Mouse (Mus musculus) lung, adult 2 months (tissue): ENCODE results near the gene Zfp664. TPM values are rescaled to one million over a fixed set of nuclear protein-coding genes. Genes with fewer than 3 reads are reported as not detected.
A peak's percentile ranks its signal among the peaks of the same experiment; 100 is the strongest.

Experiments
- DNase-seq: peaks from one replicate; pipeline ENCODE4 v3.0.0; 2022
- H3K4me1 ChIP-seq: fragments of 200-500 bp; 2 replicates; pipeline ENCODE4 v1.6.1; 2011; ENCODE audit warnings: low read length; ENCODE audit not compliant: control insufficient read depth, insufficient read depth
- H3K4me3 ChIP-seq: fragments of 200-500 bp; replicated peaks from 2 replicates; pipeline ENCODE3; 2011; ENCODE audit warnings: low read depth, mild to moderate bottlenecking, control low read depth, low read length; ENCODE audit errors: extremely low read depth
- CTCF ChIP-seq: fragments of 200-500 bp; IDR thresholded peaks from 2 replicates; pipeline ENCODE4 v1.5.1; 2011; ENCODE audit warnings: mild to moderate bottlenecking, low read length, control low read depth; ENCODE audit not compliant: insufficient read depth
- POLR2A ChIP-seq: fragments of 200-500 bp; IDR thresholded peaks from 2 replicates; pipeline ENCODE4 v1.6.1; 2011; ENCODE audit warnings: low read depth, mild to moderate bottlenecking, control low read depth, low read length, borderline replicate concordance; ENCODE audit errors: extremely low read depth
- WGBS: fragments of 180-500 bp; shearing (Covaris S2); methylation state at CpG from one replicate; pipeline ENCODE4 v1.1.7; 2018; 5-methylcytosine and 5-hydroxymethylcytosine counted together
- polyA plus RNA-seq: library from polyadenylated mRNA; depleted of rRNA; stranded (reverse); fragments of >200 nt; gene quantifications from 2 replicates; pipeline ENCODE4 v1.2.3, GENCODE M21; 2012

The Zfp664 gene
- polyA plus RNA-seq, 1 experiment = 26.6 TPM

DNA sequence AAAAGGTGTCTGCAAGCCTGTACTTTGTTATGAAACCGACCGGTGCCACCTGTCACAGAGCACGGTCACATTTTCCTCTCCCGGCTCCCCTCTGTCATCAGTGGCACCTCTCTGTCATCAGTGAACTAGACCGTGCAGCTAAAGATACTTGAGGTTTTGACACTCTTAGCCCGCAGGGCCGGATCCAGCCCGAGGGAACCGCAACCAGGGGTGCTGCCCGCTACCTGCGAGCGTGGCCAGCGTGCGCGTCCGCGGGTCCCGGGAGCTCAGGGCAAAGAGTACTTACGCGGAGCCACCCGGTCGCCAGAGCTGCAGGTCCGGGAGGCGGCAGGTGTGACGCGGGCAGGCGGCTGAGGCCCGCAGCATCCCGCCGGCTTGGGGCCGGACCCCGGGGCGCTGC lies 1.0 kb upstream of the Zfp664 start:
- peak; percentile 44 for DNase-seq
- Histone ChIP-seq H3K4me3 (peak overlapping the region; percentile 38), H3K4me1 (peaks cover 5% of the 10 kb centered on the region; the same call in 1 of the 2 replicates)
- TF ChIP-seq CTCF (no peak), POLR2A (no peak)
- under 1% methylated on average over 33 of the region's 33 CpGs for WGBS

DNA sequence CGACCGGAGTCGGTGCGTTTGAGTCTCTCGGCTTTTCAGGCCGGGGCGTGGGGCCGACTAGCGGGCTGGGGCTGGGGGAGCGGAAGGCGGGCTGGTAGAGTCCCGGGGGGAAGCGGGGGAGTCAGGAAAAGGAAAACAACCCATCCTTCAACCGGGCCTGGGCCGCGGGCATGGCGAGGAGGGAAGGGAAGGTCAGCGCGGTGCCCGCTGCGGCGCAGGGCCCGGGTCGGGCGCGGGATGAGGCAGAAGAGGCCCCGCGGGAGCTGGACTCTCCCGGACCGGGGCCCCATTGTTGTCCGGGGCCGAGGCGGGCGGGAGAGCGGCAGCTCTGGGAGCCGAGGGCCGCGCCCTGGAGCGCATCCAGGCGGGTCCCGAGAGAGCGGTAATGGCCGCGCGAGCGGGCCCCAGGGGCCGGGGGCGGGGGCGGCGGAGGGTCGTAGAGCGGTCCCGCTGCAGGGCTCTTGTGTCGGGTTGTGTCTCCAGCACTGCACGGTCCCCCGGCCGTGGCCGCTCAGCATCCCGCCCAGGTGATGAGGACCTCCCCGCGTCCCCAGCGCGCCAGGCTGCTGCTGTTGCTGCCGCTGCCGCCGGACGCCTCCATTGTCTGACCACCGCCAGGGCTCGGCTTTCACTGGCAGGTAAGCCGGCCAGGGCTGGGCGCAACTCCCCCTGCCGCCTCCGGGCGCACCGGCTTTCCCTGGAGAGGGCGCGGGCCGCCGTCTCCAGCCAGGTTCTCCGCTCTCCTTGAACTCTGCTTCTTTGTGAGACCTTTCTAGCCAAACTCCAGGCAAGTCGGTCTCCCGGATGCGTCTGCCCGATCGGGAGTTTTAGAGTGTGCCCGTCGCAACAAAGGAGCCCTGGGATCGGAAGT lies 615 bp downstream of the Zfp664 start:
- peak; percentile 52 for DNase-seq
- no peak for TF ChIP-seq POLR2A
- TF ChIP-seq CTCF = no peak

DNA sequence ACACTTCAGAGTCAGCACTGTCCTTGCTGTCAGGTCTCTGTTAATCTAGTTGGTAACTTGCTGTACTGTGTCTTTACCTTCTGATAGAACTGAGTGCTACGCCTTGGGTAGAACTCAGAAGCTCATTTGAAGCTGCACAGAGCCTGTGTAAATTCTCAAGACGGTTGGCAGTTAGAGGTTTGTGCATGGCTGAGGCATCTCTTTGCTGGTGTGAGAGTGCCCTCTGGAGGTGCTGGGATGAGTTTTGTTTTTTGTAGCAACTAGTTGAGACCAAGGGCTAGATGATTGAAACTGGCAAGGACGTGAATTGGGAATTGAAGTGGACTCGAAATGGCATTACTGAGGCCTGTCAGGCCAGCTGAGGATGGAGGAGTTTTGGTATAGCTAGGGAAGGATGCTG lies 6.5 kb downstream of the Zfp664 start:
- no peak overlapping the region for H3K4me3 ChIP-seq
- 36% methylated on average over 4 of the region's 4 CpGs for WGBS
- no peak for TF ChIP-seq POLR2A
- peak; percentile 71 for TF ChIP-seq CTCF
- peaks cover 10% of the 10 kb centered on the region for H3K4me1 ChIP-seq
- DNase-seq = peak; percentile 58

More for the DNA sequence above, 615 bp downstream of the Zfp664 start:
- WGBS = under 1% methylated on average over 88 of the region's 88 CpGs
- peak overlapping the region; percentile 93 for H3K4me3 ChIP-seq
- H3K4me1 ChIP-seq = peaks cover 5% of the 10 kb centered on the region; the same call in 1 of the 2 replicates

DNA sequence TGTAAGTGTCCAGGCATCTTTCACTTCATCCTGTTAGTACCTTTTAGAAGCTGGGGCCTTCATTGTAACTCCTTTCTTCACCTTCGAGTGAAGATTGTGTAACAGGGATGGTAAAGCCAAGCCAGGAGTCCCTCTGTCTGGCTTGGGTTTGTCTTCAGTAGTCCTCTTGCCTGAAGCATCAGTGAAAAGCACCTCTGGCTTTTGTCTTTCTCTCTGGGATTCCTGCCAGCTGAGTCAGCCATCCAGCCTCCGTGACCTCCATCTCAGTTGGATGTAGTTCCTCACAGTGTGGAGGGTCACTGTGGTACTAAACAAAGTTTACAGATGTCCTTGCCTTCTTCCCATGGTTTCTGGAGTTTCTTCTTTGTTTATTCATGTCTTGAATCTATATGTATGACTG lies 9.5 kb downstream of the Zfp664 start:
- peaks cover 10% of the 10 kb centered on the region for H3K4me1 ChIP-seq
- DNase-seq = no peak
- no peak overlapping the region for H3K4me3 ChIP-seq
- TF ChIP-seq POLR2A (no peak), CTCF (no peak)
- WGBS = 24% methylated on average over 2 of the region's 2 CpGs

DNA sequence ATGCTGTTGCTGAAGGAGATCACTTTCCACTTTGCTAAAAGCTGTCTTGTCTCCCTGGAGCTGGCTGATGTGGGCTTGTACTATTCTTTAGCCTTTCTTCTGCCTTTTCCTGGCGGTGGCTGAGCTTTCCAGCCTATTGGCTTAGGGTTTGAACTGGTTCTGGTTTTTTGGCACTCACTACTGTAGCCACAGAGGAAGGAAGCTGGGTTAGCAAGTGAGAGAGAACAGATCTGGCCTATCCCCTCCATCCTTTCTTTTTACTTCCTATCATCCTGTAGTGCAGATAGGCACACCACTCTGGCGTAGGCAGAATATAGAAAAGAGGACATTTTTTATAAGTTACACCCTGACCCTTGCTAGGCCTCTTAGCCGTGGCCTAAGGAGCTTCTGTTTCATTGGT lies 10.6 kb downstream of the Zfp664 start:
- no peak for DNase-seq
- H3K4me3 ChIP-seq = no peak overlapping the region
- 46% methylated on average over 3 of the region's 3 CpGs for WGBS
- H3K4me1 ChIP-seq = peaks cover 10% of the 10 kb centered on the region
- TF ChIP-seq CTCF (no peak), POLR2A (no peak)

DNA sequence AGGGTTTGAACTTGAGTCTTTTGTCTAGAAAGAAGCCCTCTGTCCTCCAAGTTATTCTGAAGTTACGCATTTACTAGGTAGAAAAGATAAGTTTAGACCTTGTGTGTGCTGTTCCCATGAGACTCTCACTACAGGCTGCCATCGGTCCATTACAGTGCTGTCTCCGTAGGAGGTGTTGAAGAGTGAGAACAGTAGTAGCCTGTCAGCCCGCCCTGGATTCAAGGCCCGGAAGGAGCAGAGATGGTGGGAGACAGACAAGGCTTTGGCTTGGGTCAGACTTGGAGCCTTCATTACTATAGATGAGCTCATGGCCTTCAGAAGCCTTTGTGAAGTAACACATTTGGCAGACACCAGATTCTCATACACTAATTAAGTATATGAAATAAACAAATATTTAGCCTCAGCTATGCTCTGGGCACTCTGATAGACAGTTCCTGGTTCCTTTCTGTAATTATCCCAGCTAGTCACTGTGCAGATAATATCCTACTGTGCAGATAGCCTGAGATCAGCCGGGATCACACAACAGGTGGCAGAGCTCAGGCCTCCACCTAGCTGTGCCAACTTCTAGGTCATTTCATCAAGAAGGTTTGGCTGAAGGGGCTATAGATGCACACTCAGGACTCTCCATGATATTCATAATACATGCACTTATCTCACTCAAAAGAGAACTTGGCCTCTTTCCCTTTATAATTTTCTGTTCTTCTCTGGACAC lies 11.6 kb downstream of the Zfp664 start:
- no peak for DNase-seq
- TF ChIP-seq POLR2A (no peak), CTCF (no peak)
- Histone ChIP-seq H3K4me3 (no peak overlapping the region), H3K4me1 (peaks cover 8% of the 10 kb centered on the region)
- 65% methylated on average over 6 of the region's 6 CpGs for WGBS

DNA sequence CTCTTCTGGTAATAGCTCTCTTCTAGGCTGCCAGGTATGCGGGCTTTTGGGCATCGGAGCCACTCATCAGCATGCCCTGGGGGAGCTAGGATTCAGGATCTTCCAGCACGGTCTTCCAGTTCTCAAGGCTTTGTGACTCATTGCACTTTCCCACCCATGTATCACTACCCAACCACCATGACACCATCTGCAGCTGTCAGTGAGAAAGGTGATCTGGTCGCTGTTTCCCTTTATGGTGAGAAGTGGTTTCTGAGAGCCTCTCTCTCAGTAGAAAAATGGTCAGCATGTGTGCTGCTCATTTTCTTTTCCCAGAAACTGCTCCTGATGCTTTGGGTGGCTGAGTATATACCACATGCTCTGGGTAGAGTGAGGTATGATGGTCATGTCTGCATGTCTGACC lies 16.8 kb downstream of the Zfp664 start:
- H3K4me3 ChIP-seq = no peak overlapping the region
- H3K4me1 ChIP-seq = no peaks in the 10 kb centered on the region
- WGBS = 88% methylated on average over 4 of the region's 4 CpGs
- TF ChIP-seq CTCF (no peak), POLR2A (no peak)
- no peak for DNase-seq

DNA sequence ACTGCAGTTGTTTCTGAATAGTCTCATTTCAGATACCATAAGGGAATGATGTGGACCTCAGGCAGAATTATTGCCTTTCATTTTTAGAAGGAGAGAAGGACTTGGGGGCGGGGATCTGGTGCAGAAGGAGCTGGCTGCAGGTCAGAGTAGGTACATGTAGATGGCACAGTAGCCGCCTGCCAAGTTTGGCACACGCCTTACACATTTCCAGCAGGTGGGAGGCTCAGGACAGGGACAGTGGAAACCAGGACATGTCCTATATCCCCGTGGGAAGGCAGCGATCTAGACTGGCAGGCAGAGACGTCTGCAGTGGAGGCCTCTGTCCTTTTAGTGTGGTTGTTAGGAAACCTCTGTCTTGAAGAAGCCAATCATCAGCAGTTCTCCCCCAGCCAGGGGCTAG lies 17.3 kb downstream of the Zfp664 start:
- Histone ChIP-seq H3K4me3 (no peak overlapping the region), H3K4me1 (no peaks in the 10 kb centered on the region)
- no peak for DNase-seq
- no peak for TF ChIP-seq POLR2A
- no peak for TF ChIP-seq CTCF
- 76% methylated on average over 6 of the region's 6 CpGs for WGBS

DNA sequence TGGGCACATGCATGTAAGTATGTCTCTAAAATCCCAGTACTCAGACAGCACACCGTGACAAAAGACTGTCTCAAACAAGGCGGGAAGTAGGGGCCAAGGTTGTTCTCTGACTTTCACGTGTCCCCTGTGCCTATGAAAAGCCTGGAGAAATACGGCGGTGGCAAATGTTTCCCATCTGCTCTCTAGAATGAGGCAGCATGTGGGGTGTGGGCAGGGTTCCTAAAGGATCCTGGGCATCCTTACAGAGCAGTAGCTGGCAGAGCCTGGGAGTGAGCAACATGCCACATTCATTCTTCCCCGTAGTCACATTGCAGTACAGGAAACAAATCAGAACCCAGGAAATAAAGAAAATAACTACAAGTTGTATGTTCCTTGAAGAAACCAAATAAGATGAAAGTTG lies 21.4 kb downstream of the Zfp664 start:
- H3K4me1 ChIP-seq = no peaks in the 10 kb centered on the region
- no peak for TF ChIP-seq POLR2A
- no peak for TF ChIP-seq CTCF
- no peak for DNase-seq
- WGBS = 81% methylated on average over 6 of the region's 6 CpGs
- no peak overlapping the region for H3K4me3 ChIP-seq

DNA sequence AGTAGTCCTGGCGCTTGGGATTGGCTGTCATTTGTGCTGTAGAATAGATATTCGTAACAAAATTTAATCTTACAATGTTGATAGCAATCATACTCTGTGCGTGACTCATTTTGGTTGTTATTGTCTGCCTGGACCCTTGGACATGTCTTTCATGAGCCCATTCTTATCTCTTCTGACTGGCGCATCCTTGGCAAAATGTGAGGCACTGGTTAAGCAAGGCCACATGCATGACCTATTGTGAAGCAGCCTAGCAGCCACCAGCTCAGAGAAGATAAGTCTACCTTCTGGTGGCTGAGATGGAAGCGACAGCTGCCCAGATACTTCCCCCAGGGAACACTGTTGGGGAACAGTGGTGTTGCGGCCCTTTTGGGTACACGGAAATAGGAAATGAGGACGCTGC lies 26.2 kb downstream of the Zfp664 start:
- WGBS = 93% methylated on average over 8 of the region's 8 CpGs

More for the DNA sequence above, 26.2 kb downstream of the Zfp664 start:
- TF ChIP-seq CTCF = no peak
- no peak for TF ChIP-seq POLR2A
- no peak for DNase-seq
- H3K4me1 ChIP-seq = peaks cover 6% of the 10 kb centered on the region
- H3K4me3 ChIP-seq = no peak overlapping the region
